Mouse (Mus musculus) spleen, postnatal 4 days (tissue): ENCODE data around the gene Sh3rf1.

Source experiments
- DNase-seq, 2 experiments: peaks; one replicate each; pipeline ENCODE4 v3.0.0; 2022; ENCODE audit warnings: low spot score in 2 of 2

The Sh3rf1 gene

DNA sequence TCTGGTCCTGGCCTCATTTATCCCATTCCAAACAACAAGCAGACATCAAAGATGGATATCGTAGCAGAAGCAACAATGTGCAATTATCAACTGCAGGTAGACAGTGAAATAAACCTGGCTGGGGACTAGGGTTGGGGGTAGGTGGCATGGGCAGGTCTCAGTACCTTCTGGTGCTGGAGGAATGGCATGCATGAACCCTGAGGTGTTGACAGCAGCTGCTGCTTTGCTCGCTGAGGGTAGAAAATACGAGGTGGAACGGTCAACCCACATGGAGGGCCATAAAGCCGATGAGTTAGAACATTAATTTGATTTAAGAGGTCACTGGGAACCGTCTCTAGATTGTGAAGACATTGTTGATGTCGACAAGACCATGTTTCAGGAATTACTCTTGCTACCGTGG, 98.8 kb downstream of the Sh3rf1 start:
- no peak for DNase-seq

DNA sequence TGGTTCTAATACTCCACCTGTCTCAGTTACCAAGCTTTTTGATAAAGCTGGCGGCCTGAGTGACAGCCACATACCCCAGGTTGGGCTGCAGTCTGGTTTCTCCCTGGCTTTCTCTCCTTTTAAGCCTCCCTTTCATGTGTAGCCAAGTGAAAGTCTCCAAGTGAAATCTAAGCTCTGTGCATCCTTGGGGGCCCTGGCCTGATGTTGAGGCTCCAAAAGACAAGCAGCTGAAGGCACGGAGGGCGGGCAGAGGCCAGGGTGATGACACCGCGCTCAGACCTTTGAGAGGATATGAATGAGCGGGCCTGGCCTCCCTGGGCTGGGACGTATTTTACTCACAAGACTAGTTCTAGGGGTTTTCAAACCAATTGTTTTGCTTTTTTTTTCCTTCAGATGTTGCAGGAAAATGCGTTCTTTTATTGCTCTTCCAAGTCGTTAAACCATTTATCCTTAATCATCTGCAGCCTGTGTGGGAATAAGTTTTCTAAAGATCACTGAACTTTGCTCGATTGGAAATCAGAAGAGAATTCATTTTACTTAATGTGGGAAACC, 100.8 kb downstream of the Sh3rf1 start:
- DNase-seq: no peak

GRCm38 (mm10) chr8:61325014-61325715, 101.5 kb downstream of the Sh3rf1 start:
- DNase-seq: no peak

DNA sequence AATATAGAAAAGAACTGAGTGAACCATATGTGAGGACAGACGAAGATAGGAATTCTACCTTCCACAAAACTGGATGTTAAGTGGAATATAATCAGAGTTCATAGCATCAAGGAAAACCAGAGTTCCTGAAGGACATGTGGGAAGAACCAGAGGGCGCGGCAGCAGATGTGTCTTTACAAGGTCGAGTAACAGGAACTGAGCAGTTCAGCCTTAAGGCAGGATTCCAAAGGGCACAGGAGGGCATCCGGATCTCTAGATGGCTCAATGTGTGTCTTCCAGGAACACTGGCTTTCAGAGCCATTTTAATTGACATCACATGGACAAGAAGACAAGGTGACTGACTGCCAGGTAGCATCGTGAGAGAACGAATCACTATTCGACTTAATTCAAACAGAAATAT, 102.6 kb downstream of the Sh3rf1 start:
- DNase-seq: no peak

DNA sequence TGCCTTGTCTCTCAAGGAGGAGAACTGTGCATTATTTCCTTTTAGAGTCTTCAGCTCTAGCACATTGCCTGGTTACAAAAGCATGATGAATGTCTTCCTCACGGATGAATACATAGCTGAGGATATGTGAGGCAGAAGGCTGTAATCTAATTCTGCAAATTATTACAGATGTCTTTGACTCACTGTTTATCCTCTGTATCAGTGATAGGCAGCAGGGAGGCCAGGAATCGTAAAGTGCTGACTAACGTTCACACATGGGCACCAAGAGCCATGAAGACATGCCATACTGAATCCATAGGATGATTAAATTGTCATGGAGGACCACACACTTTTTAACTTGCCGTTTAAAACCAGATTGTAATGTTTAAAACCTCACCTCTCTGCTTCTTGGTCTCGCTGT, 103.7 kb downstream of the Sh3rf1 start:
- no peak for DNase-seq

DNA sequence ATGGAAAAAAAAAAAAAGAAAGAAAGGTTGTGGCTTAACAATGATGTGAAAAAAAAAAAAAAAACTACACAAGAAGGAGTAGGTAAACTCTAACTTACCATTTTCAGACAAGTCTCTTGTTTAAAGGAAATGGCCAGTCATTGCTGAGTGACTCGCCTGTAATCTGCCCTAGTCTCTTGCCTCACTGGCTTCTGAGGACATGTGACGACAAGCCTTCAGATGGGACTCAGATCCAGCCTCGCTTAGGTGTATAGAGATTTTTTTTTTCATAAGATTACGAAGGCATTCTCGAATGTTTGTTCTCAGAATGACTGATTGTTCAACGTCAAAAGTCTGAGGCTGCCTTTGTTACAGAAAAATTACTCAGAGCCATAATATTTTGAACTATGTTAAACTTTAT, 116.0 kb downstream of the Sh3rf1 start:
- DNase-seq: no peak

DNA sequence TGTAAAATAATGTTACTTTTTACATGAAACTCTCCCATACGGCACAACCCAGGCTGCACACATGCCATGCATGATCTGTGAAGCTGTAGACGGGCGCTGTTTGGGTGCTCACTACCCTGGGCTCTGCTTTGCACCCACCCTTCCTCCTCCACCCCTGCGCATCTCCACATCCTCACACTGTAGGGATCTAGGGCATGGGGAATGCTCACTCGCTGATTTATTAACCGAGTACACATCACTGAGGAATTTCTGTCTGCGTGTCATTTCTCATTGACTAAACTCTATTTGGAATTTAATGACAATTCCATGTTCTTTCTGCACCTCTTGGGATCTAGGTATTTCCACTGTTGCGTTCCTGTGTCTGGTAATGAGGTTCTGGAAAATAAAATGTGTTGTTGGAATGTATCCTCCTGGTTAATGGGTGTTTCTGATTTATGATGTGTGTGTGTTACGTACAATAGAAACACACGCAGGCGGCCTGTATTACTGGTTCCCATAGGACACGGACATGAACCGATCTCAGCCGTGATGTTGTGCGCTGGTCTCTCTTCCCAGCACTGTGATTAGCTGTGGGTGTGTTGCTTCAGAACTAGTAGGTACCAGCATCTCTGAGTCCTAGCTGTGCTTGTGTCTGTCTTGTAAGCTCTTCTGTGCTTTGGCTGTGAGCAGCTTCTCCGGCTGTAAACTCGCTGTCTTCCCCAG, 116.8 kb downstream of the Sh3rf1 start:
- DNase-seq: no peak

GRCm38 (mm10) chr8:61341587-61342441, 118.1 kb downstream of the Sh3rf1 start:
- no peak for DNase-seq

DNA sequence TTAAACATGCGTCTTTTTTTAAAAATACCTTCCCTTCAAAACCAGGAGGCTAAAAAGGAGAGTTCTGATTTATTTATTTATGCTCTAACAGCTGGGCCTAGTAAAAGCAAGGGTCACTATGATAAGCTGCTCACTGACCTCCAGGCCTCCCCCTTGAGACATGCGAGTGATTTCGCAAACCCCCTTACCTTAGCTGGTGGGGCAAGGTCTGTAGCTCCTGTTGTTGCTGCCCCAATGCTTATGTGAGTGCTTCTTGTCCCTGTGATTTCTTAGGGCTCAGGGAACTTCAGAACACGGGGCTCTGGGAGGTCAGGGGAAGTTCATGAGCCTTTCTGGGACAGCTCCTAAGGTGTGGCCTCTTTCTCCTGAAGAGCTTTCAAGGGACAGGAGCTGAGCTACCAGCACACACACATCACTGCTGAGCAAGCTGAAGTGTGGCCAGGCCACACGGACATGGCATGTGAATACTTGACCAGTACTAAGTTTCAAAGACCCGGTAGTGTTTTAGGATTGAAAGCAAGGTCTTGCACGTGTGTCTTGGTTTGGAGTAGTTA, 118.9 kb downstream of the Sh3rf1 start:
- DNase-seq: no peak

DNA sequence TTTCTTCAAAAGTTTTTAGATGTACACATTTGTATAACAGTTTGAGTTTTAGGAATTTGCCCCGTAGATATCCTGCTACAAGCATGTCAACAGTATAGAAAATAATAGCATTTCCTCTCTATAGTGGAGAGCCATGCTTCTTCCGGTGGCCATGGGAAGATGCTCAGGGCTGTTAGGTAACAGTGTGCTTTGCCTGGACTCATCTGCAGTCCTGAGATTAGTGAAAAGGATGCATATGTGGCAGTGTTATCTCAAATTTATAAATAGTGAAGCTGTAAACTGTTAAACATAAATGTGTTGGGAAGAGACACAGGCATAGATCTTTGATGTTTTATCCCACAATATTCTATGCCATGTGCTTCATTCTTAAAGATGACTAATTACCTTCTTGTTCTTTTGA, 120.8 kb downstream of the Sh3rf1 start:
- no peak for DNase-seq

DNA sequence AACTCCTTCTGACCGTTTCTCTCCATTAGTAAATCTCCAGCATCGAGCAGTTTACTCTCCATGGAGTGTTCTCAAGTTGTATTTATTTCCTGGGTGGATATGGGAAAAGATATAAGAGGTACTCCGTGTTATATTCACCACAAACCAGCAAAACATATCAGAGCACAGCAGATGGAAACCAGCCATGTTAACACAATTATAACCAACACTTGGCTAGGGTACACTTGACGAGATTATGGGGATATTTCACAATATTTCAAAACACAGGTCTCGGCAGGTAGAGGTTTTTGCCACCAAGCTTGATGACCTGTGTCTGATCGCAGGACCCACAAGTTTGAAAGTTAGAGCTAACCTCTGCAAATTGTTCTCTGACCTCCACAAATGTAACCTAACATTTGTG, 123.3 kb downstream of the Sh3rf1 start:
- DNase-seq: no peak

GRCm38 (mm10) chr8:61347526-61347925, 123.9 kb downstream of the Sh3rf1 start:
- no peak for DNase-seq

- no peak for DNase-seq
Observed at GRCm38 (mm10) chr8:61348029-61348428, 124.4 kb downstream of the Sh3rf1 start.

DNA sequence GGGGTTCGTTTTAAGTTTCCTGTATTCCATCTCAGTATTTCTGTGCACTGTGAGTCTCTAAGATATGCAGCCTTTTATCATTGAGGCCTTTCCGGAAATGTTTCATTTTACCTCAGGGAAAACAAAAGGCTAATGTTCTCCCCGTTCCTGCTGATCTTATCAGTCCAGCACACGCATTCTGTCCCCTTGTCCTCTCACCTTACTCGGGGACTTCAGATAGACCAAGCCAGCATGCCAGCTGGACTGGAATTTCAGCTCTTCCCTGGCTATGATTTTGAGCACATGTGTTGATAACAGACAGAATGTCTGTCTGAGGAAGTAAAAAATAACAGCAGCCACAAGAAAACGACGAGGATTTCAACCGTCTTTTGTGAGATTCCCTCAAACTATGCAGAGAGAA, 124.8 kb downstream of the Sh3rf1 start:
- DNase-seq: no peak

DNA sequence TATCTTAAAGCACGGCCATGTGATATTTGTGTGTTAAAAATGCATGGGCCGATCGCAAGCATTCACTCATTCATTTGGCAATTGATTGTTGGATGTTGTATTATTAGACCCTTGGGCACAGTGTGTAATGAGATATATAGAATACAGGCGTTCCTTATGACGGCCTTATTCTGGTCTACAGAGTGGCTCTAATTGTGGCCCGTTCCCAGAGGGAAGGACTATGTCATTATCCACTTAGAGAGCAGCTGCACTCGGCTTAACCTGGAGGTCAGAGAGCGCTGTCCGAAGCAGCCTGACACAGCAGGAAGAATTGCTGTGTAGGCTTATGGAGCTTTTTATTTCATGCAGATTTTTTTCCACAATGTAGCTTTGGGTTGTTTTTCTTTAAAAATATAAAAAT, 126.8 kb downstream of the Sh3rf1 start:
- no peak for DNase-seq

DNA sequence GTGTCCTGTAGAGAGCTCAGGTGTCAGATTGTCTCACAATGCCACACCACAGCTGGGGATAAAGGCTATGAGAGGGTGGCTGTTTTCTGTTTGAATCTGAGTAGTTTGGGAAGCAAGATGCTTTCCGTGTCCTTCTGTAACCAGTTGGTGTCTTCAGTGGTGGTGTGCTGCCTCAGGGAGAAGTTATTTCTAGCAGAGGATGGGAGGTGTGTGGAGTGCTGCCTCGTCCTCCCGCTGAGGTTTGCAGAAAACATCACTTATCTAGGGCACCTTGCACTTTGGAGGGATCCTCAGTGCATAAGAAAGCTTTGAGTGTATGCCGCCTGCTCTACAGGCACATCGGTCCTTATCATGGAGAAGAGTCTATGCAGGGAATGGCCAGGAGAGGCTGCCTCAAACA, 128.0 kb downstream of the Sh3rf1 start:
- peak in 1 of 2 experiments; percentile 50 for DNase-seq

DNA sequence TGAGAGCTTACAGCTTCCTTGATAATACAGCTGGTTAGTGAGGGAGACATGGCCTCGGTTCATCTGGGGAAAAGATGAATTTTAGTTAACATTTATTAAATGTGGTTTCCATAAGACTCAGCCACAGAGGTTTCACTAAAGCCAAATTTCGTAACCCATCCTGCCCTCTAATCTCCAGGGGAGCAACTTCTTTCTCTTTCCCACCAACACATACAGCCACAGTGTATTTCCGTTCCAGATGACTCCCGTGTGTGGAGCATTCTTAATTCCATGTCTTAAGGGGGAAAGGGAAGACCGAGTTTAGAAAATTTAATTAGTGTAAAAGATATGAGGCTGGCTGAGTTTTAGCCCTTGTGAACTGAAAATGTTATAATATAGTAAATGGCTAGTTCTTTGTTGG, 131.8 kb downstream of the Sh3rf1 start:
- no peak for DNase-seq

GRCm38 (mm10) chr8:61359004-61359403, 135.3 kb downstream of the Sh3rf1 start:
- no peak for DNase-seq

DNA sequence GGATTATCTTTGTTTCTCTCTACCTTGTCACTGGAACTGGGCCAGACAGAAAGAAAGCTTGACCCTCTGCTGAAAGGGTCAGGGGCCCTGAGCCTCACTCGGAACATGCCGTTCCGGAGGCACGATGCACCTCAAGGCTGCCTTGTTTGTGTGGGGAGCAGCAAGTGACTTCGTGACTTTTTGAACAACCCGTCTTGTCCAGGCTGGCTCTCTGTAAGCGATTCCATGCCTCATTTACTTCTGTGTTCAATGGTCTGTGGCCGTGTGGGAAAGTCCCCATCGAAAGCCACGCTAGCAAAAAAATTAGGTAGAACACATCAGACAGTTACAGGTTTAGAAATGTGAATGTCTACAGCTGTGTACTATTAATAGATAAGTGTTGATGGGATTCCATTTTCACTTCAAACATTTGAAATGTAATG, 136.2 kb downstream of the Sh3rf1 start:
- no peak for DNase-seq

DNA sequence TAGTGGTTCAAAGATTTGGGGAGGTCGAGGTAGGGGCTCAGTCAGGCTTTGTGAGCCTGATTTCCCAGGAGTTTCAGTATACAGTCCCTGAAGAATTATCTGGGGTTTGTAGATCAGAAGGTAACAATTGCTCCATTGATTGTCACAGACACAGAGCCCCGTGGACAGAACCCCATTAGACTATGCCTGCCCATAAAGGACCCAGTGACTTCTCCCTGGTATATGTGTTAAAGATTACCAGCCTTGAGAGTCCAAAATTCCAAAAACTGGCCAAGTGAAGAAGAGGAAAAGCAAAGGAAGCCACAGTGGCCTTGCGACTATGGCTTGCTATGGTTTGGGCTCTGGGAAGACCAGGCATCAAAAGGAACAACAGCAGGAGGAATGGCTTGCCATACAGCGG, 136.7 kb downstream of the Sh3rf1 start:
- no peak for DNase-seq

GRCm38 (mm10) chr8:61361476-61361875, 137.8 kb downstream of the Sh3rf1 start:
- DNase-seq: no peak

GRCm38 (mm10) chr8:61362301-61362913, 138.7 kb downstream of the Sh3rf1 start:
- no peak for DNase-seq
